In the genomic region with DNA sequence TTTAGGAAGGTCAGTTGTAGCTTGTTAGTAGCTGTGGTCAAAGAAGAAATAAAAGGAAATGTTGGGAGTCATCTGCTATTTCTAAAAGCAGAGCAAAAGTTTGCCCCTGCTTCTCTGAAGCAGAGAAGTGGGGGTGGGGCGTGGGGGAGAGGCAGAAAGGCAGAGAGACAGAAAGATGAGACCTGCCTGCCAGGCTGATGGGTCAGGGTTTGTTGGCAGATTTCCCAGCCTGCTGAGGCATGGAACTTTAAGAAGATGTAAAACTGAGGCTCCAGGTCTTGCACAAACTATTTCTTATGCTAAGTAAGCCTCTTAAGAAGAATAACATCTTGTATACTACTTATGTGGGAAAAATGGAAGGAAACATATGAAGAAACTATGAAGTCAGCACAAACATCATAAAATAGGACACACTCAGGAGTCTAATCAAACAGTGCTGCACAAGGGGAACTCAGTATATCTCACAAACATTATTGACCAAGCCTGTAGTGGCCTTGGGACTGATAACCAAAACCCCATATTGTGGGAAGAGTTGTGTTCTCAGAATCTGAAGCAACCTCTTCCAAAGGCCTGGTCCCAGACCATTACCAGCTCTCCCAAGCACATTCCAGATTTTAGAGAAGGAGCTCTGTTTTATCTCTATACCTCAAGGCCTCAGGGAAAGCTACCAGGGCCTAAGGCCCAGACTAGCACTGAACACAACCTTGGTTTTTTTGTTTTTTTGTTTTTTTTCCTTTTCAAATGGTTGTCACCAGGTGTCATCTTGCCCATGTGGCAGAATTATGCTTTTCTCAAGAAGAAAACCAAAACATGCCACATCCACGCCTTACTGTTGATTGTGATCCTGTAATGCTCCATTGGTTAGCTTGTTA, we compare ENCODE assay signal across 8 mouse cellular contexts. TPM values are rescaled to one million over a fixed set of nuclear protein-coding genes. Genes with fewer than 3 reads are reported as not detected.
A peak's percentile ranks its signal among the peaks of the same experiment; 100 is the strongest.
DNase-seq lines count a peak whose midpoint lies in the region; ATAC-seq lines count a peak whose summit lies in the region.

No protein-coding gene starts in this region.

- peak overlapping the region; percentile 83; the same call in 1 of the 2 replicates for H3K4me3 ChIP-seq in heart, embryonic 16.5 days (ENCODE audit: low read length)
- H3K4me3 ChIP-seq in hindbrain, embryonic 10.5 days = peak overlapping the region; percentile 87
- H3K4me3 ChIP-seq in stomach, embryonic 16.5 days (replicated peaks; ENCODE audit: low read length) = peak overlapping the region; percentile 92

- intact Hi-C loops in heart, postnatal 10 days (cut with DNase I) = no loop called here

- 0 out of 2 replicates have a peak, but pooled peaks cover 3% of the 10 kb centered on the region for H3K9me3 ChIP-seq in heart, embryonic 16.5 days (replicated peaks; ENCODE audit: control insufficient read depth, low read length)
- H3K9me3 ChIP-seq in hindbrain, embryonic 10.5 days = peaks cover 24% of the 10 kb centered on the region
- H3K9me3 ChIP-seq in stomach, embryonic 16.5 days (replicated peaks; ENCODE audit: control insufficient read depth, low read length) = no peaks in the 10 kb centered on the region

- ATAC-seq in heart, embryonic 16.5 days (replicated peaks; ENCODE audit: extremely low read depth, insufficient read depth, low FRiP score) = no peak
- no peak for ATAC-seq in stomach, embryonic 16.5 days (ENCODE audit: insufficient read depth, low FRiP score)

- 68% methylated on average over 2 of the region's 2 CpGs for WGBS in heart, embryonic 16.5 days
- WGBS in hindbrain, embryonic 10.5 days = 82% methylated on average over 2 of the region's 2 CpGs
- 65% methylated on average over 2 of the region's 2 CpGs for WGBS in stomach, embryonic 16.5 days

- H3K9ac ChIP-seq in heart, embryonic 16.5 days (ENCODE audit: low read length) = peak overlapping the region; percentile 82
- H3K9ac ChIP-seq in stomach, embryonic 16.5 days (ENCODE audit: low read length) = peak overlapping the region; percentile 87

- no peak for DNase-seq in heart, postnatal 10 days
- peak; percentile 55 for DNase-seq in adrenal gland, adult 2 months
- no peak for DNase-seq in hindbrain, embryonic 10.5 days (ENCODE audit: low spot score)
- peak; percentile 13 for DNase-seq in liver
- no peak for DNase-seq in urinary bladder, adult 18-20 months (ENCODE audit: low spot score in 2 of 2)
- no peak for DNase-seq in thymus, postnatal 10 days (ENCODE audit: low spot score in 2 of 2)

- no peak overlapping the region; the same call in 1 of the 2 replicates for H3K27ac ChIP-seq in heart, embryonic 16.5 days (ENCODE audit: low read length)
- no peak overlapping the region for H3K27ac ChIP-seq in hindbrain, embryonic 10.5 days
- H3K27ac ChIP-seq in stomach, embryonic 16.5 days (ENCODE audit: low read length) = peak overlapping the region; percentile 15; the same call in 1 of the 2 replicates

- no peaks in the 10 kb centered on the region for H3K27me3 ChIP-seq in heart, embryonic 16.5 days (ENCODE audit: control insufficient read depth, insufficient read depth, low read length)
- no peaks in the 10 kb centered on the region for H3K27me3 ChIP-seq in hindbrain, embryonic 10.5 days (ENCODE audit: insufficient read depth, poor library complexity, severe bottlenecking)
- no peaks in the 10 kb centered on the region for H3K27me3 ChIP-seq in stomach, embryonic 16.5 days (ENCODE audit: control insufficient read depth, insufficient read depth, low read length)

- peaks cover 13% of the 10 kb centered on the region for H3K36me3 ChIP-seq in heart, embryonic 16.5 days (ENCODE audit: control insufficient read depth, insufficient read depth)
- peaks cover 34% of the 10 kb centered on the region for H3K36me3 ChIP-seq in hindbrain, embryonic 10.5 days
- H3K36me3 ChIP-seq in stomach, embryonic 16.5 days (ENCODE audit: control insufficient read depth, insufficient read depth, low read length) = 0 out of 2 replicates have a peak, but pooled peaks cover 4% of the 10 kb centered on the region

- peak overlapping the region; percentile 86 for H3K4me2 ChIP-seq in heart, embryonic 16.5 days (ENCODE audit: low read depth, low read length)
- H3K4me2 ChIP-seq in stomach, embryonic 16.5 days (ENCODE audit: low read depth, low read length) = peak overlapping the region; percentile 92

- H3K4me1 ChIP-seq in heart, embryonic 16.5 days (ENCODE audit: control insufficient read depth, insufficient read depth, low read length) = peaks cover 15% of the 10 kb centered on the region
- H3K4me1 ChIP-seq in hindbrain, embryonic 10.5 days (replicated peaks) = peaks cover 20% of the 10 kb centered on the region
- H3K4me1 ChIP-seq in stomach, embryonic 16.5 days (ENCODE audit: control insufficient read depth, insufficient read depth, low read length) = peaks cover 9% of the 10 kb centered on the region

RNA-seq across cellular contexts. Expression of a gene that starts 31.7 kb away (rescaled TPM):
- polyA plus RNA-seq in heart, embryonic 16.5 days (2015; fragmentation: Nextera tagmentation; extraction: Ambion mirVana) = 9.7 and 10.5 TPM in 2 replicates
- total RNA-seq in heart, postnatal 10 days (2021) = 10 to 100 TPM; 10.8 to 14.8 TPM
- 10 to 100 TPM; 16.2 to 19.9 TPM for total RNA-seq in adrenal gland, adult 2 months (2021)
- 0.42 and 0.83 TPM in 2 replicates for polyA plus RNA-seq in adrenal gland, adult 2 months (2012; rRNA removed)
- polyA plus RNA-seq in hindbrain, embryonic 10.5 days (2016; fragmentation: Nextera tagmentation; extraction: Ambion mirVana) = 5.2 and 9.3 TPM in 2 replicates
- 14.2 and 16.4 TPM in 2 replicates for polyA plus RNA-seq in stomach, embryonic 16.5 days (2015; fragmentation: Nextera tagmentation; extraction: Ambion mirVana)

Comparison
In these comparisons a context has a peak if more than half of its experiments do, and no peak if none do; other contexts are left out.
1. DNase-seq: peak in adrenal gland, adult 2 months (single experiment) and liver (single experiment); none in heart, postnatal 10 days (0 of 2), hindbrain, embryonic 10.5 days (single experiment), urinary bladder, adult 18-20 months (0 of 2) and thymus, postnatal 10 days (0 of 2).
2. Peak in every context shown above with its lines, with median percentiles within 50 percentile points of each other: H3K4me3 ChIP-seq.